Mouse (Mus musculus): ENCODE measurements around the gene Ift140. TPM values are rescaled to one million over a fixed set of nuclear protein-coding genes. Genes with fewer than 3 reads are reported as not detected.

The Ift140 gene
- polyA plus RNA-seq (2015; fragmentation: Nextera tagmentation; extraction: Ambion mirVana) = 5.4 and 6.0 TPM in 2 replicates

DNA sequence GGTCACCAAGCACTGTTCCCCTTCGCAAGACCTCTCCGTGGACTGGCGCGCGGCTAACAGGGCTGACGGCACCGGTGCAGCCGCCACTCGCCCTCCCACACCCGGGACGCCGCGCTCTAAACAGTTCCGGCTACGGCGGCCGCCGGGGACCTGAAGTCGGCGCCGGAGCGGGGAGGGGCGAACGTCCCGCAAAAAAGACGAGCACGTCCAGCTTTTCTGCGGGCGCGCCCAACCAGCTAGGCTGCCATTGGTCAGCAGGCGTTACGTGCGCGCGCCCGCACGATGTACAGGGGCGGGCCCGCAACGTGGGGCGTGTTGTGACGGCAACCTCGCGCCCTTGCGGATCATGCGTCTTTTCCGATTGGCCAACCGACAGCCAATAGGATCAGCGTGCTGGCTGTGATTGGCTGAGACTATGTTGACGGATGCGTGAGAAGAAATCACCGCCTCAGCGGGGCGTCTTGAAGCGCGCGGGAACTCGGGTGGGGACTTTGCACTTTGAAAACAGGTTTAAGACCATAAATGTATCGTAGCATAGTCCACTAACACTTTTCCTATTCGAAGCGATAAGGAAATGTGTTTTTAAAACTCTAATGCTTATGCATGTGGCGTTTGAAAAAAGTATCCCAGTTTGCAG is at the start of gene Ift140, which contains the start of gene Cramp1l:
TSS of gene Ift140 (plus strand) at position 431 of the 637 bp plus-strand sequence.
TSS of gene Cramp1l (minus strand) at position 134 of the 637 bp plus-strand sequence.

DNA sequence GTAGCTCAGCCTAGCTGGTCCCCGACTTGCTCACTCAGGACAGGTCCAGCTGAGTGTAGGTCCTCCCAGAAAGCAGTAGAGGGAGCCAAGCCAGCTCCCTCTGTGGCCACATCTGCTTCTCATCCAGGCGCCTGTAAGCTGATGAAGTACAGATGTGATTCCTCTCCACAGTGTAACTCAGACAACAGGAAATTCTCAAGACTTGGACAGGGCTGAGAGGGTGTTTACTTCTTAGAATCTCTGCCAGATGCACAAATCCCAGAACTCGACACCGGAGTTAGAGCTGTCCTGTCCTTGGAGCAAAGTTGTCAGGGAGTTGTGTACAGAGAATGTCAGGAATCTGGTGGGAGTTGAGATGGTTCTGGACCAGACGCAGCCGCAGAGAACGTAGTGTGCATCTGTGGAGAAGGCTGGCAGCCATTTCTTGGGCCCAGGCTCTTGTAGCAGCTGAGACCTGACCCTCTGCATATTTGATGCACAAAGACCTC is 67.6 kb downstream of the Ift140 start, which contains the start of gene Tmem204:
TSS of gene Tmem204 (minus strand) at position 148 of the 488 bp plus-strand sequence.

DNA sequence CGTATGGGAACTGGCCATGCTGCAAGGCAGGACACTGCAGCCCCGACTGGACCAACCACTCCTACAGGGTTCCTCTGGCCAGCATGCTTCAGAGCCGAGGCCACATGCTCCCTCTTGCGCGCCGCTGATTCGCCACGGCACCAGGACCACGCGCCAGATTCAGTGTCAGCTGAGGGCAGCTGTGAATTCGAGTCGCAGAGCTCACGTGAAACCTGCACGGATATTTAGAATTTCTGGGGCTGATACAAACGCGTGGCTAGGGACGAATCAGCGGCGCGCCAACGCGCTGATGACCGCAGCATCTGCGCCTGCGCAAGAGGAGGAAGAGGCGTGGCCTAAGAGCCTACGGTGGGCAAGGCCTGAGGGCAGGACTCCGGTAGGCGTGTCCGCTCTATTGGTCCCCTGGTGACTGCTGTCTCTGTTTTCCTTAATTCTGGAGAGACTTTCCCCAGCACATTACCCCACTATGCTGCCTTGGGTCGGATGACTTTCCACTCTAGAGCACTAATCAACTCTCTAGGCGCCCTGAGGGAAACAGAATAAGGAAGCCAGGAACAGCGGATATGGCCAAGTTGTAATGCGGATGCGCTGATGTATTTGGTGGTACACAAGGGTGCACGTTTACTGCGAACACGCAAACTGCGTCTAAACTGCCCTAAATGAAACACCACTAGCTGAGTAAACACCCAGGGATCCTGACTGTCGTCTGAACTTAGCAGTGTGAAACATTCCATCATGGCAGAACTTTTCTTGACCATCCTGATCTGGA is 100.0 kb downstream of the Ift140 start, which contains the start of gene Telo2:
TSS of gene Telo2 (minus strand) at position 304 of the 769 bp plus-strand sequence.

DNA sequence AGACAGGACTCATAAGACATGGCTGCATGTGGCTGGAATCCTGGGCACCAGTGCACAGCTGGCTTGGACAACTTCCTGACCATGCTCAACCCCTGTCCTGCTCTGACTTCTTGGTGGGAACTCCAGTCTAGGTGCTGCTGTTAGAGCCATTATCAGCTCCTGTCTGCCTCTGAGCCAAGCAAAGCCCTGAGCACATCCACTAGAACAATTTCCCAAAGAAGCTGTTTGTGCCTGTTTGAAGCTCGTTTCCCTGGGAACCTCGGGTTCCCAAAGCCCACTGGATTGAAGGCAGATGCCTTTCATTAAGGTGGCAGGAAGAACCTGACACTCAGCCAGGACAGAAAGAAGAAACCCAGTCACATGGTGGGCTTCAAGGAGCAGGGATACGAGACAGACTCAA is 104.5 kb downstream of the Ift140 start, which contains the start of gene Ptx4:
TSS of gene Ptx4 (plus strand) at position 355 of the 400 bp plus-strand sequence.

DNA sequence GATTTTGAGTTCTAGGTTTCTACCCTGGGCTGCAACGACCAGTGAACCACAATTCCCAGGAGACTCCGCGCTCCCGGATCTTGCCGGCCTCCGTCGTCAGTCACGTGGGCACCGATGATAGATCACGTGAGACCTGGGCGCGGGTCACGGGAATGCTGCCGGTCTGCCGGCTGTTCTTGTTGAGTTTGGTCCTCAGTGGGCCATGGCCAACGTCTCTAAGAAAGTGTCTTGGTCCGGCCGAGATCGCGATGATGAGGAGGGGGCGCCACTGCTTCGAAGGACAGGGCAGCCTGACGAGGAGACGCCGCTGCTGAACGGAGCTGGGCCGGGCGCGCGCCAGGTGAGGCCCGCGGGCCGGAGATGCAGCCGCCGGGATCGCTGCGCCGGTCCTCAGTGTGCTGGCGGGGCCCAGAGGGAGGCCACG is 117.4 kb downstream of the Ift140 start, which contains the start of gene Clcn7:
TSS of gene Clcn7 (plus strand) at position 117 of the 424 bp plus-strand sequence.

Other genes starting within 250 kb of the Ift140 start
- 0.10 TPM in 1 of 2 replicates, not detected in the other for gene Meiob, start 211.8 kb upstream of the Ift140 start, polyA plus RNA-seq (2015; fragmentation: Nextera tagmentation; extraction: Ambion mirVana)
- 44.1 and 47.3 TPM in 2 replicates for gene Hagh, start 175.9 kb upstream of the Ift140 start, polyA plus RNA-seq (2015; fragmentation: Nextera tagmentation; extraction: Ambion mirVana)
- 16.1 and 17.5 TPM in 2 replicates for gene Fahd1, start 165.7 kb upstream of the Ift140 start, polyA plus RNA-seq (2015; fragmentation: Nextera tagmentation; extraction: Ambion mirVana)
- 0.07 TPM in 1 of 2 replicates, not detected in the other for gene Igfals, start 150.1 kb upstream of the Ift140 start, polyA plus RNA-seq (2015; fragmentation: Nextera tagmentation; extraction: Ambion mirVana)
- gene Nubp2, start 129.7 kb upstream of the Ift140 start, polyA plus RNA-seq (2015; fragmentation: Nextera tagmentation; extraction: Ambion mirVana) = 31.8 and 37.9 TPM in 2 replicates
- 27.7 and 30.1 TPM in 2 replicates for gene Spsb3, start 129.4 kb upstream of the Ift140 start, polyA plus RNA-seq (2015; fragmentation: Nextera tagmentation; extraction: Ambion mirVana)
- gene Eme2, start 121.0 kb upstream of the Ift140 start, polyA plus RNA-seq (2015; fragmentation: Nextera tagmentation; extraction: Ambion mirVana) = 18.3 and 18.8 TPM in 2 replicates
- gene Mrps34, start 121.0 kb upstream of the Ift140 start, polyA plus RNA-seq (2015; fragmentation: Nextera tagmentation; extraction: Ambion mirVana) = 83.6 and 88.7 TPM in 2 replicates
- 35.4 and 36.2 TPM in 2 replicates for gene Nme3, start 119.6 kb upstream of the Ift140 start, polyA plus RNA-seq (2015; fragmentation: Nextera tagmentation; extraction: Ambion mirVana)
- gene Mapk8ip3, start 79.1 kb upstream of the Ift140 start, polyA plus RNA-seq (2015; fragmentation: Nextera tagmentation; extraction: Ambion mirVana) = 12.1 and 13.1 TPM in 2 replicates
- gene Jpt2, start 55.4 kb upstream of the Ift140 start, polyA plus RNA-seq (2015; fragmentation: Nextera tagmentation; extraction: Ambion mirVana) = 51.5 and 66.2 TPM in 2 replicates
- 2.8 and 3.1 TPM in 2 replicates for gene Cramp1l, start 297 bp upstream of the Ift140 start, polyA plus RNA-seq (2015; fragmentation: Nextera tagmentation; extraction: Ambion mirVana)
- 21.2 and 24.3 TPM in 2 replicates for gene Tmem204, start 67.5 kb downstream of the Ift140 start, polyA plus RNA-seq (2015; fragmentation: Nextera tagmentation; extraction: Ambion mirVana)
- 17.5 and 20.7 TPM in 2 replicates for gene Telo2, start 99.9 kb downstream of the Ift140 start, polyA plus RNA-seq (2015; fragmentation: Nextera tagmentation; extraction: Ambion mirVana)
- not detected in 2 replicates for gene Ptx4, start 104.7 kb downstream of the Ift140 start, polyA plus RNA-seq (2015; fragmentation: Nextera tagmentation; extraction: Ambion mirVana)
- gene Clcn7, start 117.3 kb downstream of the Ift140 start, polyA plus RNA-seq (2015; fragmentation: Nextera tagmentation; extraction: Ambion mirVana) = 15.0 and 15.7 TPM in 2 replicates
- 0.16 TPM in 1 of 2 replicates, not detected in the other for gene Ccdc154, start 146.4 kb downstream of the Ift140 start, polyA plus RNA-seq (2015; fragmentation: Nextera tagmentation; extraction: Ambion mirVana)
- gene Gm38655, start 159.4 kb downstream of the Ift140 start, polyA plus RNA-seq (2015; fragmentation: Nextera tagmentation; extraction: Ambion mirVana) = not detected in 2 replicates
- 20.4 and 21.7 TPM in 2 replicates for gene BC003965, start 168.5 kb downstream of the Ift140 start, polyA plus RNA-seq (2015; fragmentation: Nextera tagmentation; extraction: Ambion mirVana)
- 3.7 and 3.9 TPM in 2 replicates for gene Unkl, start 172.3 kb downstream of the Ift140 start, polyA plus RNA-seq (2015; fragmentation: Nextera tagmentation; extraction: Ambion mirVana)
- gene Gnptg, start 224.0 kb downstream of the Ift140 start, polyA plus RNA-seq (2015; fragmentation: Nextera tagmentation; extraction: Ambion mirVana) = 24.6 and 31.8 TPM in 2 replicates
- gene Tsr3, start 224.1 kb downstream of the Ift140 start, polyA plus RNA-seq (2015; fragmentation: Nextera tagmentation; extraction: Ambion mirVana) = 34.5 and 36.9 TPM in 2 replicates
- 1.2 and 2.0 TPM in 2 replicates for gene Baiap3, start 240.3 kb downstream of the Ift140 start, polyA plus RNA-seq (2015; fragmentation: Nextera tagmentation; extraction: Ambion mirVana)

Measured in urinary bladder, postnatal 0 days (tissue).